Mouse (Mus musculus) thymus, postnatal 4 days (tissue): Measurements from ENCODE around the gene Cela3b.
"Not testable (repeated sequence)": the region's sequence is repeated elsewhere in the genome, so short reads cannot be mapped to it uniquely, and the experiment has no call there.

ENCODE experiments used
- DNase-seq: peaks from one replicate; pipeline ENCODE4 v3.0.0; 2021

The Cela3b gene

DNA sequence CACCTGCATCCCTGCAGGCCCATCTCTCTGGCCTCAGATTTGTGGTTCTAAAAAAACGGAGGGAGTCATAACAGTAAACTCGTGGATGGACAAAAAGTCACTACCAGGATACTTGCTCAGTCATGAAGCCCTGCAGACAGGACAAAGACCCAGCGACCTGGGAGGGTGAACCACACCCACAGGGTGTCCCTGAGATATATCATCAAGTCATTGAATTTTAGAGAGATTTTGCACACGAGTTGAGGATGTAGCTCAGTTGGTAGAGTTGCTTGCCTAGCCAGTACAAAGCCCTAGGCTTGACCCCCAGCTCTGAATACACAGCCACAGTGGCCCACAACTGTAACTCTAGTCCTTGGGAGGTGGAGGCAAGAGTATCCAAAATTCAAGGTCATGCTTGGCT is 30.9 kb upstream of the Cela3b start:
- no peak for DNase-seq

DNA sequence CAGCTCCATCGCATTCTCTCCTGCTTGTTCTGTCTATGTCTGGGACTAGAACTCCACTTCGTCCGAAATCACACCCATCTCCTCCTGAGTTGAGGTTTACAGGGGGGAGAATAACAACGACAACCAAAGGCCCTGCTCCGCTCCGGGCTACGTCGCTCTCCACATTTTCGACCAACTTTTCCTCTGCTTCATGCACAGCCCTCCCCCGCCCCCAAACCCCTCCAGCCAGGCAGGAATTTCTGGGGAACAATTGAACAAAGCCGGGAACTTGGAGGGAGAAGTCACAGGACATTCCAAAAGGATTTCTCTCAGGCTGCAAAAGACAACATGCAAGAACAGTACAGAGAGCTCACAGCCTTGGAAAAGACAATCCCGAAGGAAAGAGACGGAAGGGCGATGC is 30.3 kb upstream of the Cela3b start:
- DNase-seq: no peak

DNA sequence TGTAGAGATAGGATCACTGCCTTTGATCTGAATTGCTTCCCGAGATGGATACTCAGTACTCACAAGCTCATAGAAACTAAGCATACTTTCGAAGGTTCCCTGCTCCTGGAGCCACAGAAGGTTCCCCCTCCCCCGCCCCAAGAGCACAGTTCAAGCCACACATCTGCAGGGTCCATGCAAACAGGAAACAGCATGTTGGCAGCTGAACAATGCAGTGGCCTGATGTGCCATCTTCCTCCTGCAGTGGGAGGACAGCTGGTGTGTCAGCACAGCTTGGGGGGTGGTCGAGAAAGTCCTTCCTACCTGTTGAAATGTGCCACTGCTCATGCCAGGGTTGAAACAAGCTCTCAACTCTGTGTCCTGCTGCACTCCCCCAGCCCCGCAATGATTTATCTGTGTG is 28.5 kb upstream of the Cela3b start:
- DNase-seq: peak; percentile 39

DNA sequence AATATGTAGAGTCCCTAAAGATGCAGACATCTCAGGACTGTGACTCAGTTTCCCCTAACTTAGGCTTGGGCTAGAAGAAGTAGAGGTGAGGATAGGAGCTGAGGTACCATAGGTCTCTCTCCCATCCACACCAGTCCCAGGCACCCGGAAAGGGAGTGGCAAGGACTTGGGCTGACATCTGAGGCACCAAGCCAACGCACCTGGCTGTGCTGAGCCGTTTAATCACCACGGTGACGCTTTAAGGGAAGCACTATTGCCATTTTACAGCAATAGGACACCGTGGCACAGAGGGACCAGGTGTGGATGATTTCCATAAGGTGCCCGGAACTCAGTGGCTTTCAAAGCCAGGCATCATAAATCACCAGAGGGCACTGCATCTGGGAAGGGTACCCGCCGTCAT is 28.0 kb upstream of the Cela3b start:
- DNase-seq: no peak

DNA sequence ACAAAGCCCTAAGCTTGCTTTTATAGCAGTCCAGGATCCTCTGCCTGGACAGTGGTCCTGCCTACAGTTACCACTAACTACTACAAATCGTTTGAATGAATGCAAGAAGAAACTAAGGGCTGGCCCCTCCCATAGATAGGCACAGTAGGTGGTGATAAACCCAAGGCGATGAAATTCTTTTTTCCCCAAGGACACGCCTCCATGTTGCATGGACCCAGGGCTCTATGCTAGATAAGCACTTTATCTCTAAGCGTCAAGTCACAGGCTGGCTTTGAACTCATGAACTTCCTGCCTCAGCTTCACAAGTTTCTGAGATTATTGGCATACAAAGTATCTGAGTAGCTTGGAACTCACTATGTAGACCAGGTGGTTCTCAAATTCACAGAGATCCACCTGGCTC is 27.0 kb upstream of the Cela3b start:
- DNase-seq: no peak

DNA sequence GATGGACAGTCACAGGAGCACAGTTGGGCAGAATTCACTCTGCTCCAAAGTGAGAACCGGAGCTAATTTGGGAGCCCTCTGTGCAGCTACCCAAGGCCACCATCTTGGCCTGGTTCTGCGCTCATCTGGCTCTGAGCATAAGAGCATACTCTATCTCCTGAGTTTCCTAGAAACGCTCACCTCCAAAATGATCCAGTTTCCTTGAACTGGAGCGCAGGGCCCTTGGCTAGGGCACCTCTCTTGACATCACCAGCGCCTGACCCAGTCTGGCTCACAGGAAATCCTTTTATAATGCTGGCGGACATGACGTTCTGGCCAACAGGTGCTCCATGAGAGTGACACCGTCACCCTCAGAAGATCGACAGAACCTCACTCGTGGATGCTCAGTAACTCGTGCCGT is 26.2 kb upstream of the Cela3b start:
- no peak for DNase-seq

DNA sequence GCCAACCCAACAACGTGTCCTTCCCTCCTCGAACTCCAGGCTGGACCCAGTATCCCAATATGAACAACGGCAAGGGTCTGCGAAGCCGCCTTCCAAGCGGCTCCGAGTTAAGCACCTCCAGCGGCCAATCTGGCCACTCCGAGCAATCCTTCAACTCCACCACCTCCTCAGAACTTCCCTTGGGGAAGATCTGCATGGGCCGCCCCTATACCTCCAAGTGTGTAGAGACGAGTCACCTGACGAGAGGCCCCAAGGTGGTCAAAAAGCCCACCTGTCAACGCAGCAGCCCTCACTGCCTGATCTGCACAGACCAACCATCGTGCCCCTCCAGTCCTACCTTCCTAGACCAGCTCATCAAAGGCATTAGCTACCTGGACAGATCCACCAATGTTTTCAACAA is 24.2 kb upstream of the Cela3b start:
- no peak for DNase-seq

DNA sequence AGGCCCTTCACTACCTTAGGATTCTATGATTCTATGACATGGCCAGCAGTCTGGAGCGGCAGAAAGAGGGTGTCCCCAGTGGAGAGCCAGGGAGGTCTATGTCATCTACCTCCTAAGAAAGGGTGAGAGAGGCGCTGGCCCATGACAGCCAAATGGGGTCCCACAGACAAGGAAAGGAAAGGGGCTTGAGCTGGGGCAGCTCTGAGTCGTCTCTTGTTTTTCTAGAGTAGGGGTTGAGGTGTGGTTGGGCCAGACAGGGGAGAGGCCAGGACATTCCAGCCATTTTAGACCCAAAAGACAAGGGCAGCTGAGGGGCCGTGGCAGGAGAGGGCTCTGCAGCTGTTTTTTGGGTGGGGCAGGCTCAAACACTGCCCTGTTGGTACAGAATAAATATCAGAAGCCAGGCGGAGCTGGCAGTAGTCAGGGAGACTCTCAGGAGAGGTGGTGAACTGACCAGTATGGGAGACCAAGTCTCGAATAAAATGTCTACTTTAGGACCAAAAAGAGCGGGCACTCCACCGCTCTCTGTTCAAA is 23.0 kb upstream of the Cela3b start, which contains the start of gene 1700013G24Rik:
Gene 1700013G24Rik (plus strand): TSS at position 51 of the 534 bp plus-strand sequence.
- DNase-seq: no peak

DNA sequence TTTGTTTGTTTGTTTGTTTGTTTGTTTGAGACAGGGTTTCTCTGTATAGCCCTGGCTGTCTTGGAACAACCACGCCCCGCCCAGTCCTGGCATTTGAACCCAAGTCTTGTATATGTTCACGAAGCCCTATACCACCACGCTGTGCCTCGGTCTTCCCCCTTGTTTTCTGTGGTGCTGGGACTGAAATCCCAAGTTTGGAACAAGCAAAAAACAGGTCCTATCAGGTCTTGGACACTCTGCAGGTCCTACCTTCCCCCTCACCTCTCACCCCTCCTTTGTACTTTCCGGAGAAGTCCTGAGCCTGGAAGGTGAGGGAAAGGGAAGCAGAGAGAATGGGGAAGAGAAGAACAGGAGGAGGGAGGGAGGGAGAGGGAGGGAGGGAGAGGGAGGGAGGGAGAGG is 21.9 kb upstream of the Cela3b start:
- DNase-seq: no peak

DNA sequence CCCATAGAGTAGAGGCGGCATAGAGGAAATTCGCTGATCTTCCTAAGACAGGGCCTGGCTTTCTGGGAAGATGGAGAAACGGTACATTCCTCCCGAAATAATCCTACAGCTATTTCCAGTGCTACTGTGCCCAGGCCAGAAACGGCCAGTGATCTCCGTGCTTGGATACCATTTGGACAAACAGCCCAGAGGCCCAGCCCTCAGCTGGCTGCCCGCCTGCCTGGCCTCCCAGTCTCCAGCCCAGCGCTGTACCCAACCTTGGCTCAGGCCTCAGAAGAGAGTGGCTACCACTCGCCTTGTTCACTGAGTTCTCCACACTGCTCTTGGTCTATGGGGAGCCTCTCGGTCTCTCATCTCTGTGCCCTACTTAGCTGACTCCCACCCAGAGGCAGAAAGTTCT is 19.4 kb upstream of the Cela3b start:
- no peak for DNase-seq

DNA sequence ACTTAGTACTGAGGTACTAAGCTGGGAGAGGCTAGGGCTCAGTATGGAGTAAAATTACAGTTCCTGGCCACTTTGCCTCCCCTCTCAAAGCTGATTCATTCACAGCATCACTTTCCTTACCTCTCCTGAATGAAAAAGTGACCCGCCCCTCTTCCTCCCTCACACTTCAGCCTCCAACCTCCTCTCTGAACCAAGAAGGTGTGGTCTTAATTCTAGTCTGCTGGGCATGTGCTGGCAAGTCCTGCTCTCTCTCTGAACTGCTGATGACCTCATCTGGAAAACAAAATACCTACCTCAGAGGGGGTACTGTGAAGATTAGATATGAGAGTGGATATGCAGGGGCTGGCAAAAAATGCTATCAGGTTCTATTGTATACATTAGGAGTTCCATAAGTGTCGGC is 18.8 kb upstream of the Cela3b start:
- no peak for DNase-seq

DNA sequence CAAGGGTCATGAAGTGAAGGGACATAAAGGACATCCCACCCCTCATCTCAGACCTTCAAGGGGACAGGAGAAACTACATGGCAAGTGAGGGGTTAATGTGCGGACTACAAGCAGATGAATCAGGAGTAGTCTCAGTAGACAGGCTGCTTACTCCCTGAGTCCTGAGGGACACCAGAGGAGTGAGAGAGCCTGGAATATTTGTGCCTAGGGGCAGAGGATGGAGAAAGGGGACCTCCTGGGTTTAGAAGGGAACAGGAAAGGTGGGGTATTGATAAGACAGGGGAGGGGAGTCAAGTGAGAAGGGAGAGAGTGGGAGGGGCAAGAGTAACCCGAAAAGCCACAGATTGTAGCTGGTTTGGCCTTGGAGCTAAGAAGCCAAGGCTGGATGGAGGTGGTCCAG is 18.3 kb upstream of the Cela3b start:
- DNase-seq: no peak

DNA sequence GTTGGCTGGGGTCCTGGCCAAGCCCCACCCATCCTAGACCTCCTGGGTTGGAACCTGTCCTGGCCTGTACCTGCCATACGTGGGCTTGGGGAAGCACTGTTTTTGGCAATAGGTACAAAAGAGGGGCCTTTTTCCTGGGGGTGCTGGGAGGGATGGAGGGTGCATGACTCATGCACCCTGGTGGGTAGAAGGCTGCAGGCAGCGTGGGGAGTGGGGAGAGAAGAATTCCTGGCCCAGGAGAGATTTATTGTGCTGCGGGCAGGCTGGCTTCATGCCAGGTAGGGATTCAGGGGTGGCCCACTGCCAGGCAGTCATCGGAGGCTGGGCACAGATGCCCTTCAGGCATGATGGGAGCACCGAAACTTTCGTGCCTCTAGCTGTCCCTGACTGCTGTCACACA is 17.9 kb upstream of the Cela3b start:
- DNase-seq: no peak

DNA sequence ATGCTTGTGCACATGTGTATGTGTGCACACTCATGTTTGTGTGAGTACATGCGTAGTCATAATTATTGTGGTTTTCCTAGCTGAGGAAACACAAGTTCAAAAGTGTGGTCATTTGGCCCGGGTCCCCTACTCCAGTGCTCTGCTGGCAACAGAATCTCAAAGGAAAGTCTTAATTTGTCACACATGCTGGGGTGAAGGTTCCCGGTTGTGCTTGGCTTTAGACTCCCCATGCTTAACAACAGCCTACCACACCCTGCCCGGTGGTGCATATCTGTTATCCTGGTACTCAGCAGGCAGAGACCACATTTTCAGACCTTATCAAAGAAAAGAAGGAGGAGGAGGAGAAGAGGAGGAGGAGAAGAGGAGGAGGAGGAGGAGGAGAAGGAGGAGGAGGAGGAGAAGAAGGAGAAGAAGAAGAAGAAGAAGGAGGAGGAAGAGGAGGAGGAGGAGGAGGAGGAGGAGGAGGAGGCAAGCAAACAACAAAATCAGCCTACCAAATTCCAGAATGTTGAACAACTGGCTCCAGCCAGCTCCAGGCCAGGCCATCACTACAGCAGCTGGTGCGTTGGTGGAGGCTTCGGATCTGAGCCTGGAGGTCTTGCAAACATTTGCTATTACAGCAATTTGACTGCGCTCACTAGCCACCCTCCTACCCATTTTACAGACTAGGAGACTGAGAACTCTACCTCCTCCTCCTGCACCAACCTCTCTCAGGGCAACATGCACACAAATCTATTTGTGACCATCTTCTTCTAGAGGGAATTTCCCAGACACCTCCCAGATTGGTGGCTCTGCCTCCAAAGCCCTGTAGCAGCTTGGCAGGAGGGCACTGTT is 17.2 kb upstream of the Cela3b start:
- DNase-seq: no peak

DNA sequence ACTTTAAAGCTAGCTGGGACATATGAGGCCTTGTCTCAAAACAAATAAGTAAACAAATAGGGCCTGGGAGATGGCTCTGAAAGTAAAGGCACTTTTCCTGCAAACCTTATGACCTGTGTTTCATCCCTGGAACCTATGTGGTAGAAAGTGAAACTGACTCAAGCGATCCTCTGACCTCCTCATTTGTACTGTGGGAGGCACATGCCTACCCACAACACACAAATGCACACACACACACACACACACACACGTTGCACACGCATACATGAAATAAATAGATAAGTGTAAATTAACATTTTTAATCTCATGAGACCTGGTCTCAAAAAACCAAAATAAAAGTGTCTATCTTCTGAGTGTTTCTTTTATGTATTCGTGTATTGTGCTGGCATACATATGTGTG is 15.5 kb upstream of the Cela3b start:
- no peak for DNase-seq

DNA sequence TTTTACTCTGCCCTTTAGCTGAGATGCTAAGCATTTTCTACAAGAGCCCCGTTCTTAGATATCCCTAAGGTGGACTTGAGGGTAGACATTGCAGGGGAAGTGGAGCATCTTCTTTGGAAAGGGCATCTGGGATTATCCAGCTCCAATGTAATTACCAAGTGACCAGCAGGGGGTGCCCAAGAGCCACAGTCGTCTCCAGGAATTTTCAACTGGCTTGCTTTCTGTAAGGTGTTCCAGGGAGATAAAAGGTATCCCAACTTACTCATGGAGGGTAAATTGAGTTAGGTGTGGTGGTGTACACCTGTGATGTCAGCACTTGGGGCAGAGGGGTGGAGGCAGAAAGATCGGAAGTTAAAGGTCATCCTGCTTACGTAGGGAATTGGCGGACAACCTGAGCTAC is 13.3 kb upstream of the Cela3b start:
- DNase-seq: peak; percentile 78

DNA sequence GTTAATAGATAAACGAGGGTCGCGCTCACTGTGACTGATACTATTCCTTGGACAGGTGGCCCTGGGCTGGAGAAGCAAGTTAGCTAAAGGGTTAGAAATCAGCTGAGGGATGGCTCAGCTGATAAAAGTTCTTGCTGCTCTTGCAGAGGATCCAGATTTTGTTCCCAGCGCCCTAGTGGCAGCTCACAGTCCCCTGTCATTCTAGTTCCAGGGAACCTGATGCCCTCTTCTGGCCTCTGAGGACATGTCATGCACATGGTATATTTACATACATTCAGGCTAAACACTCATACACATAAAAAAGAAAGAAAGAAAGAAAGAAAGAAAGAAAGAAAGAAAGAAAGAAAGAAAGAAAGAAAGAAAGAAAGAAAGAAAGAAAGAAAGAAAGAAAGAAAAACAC is 11.0 kb upstream of the Cela3b start:
- no peak for DNase-seq

DNA sequence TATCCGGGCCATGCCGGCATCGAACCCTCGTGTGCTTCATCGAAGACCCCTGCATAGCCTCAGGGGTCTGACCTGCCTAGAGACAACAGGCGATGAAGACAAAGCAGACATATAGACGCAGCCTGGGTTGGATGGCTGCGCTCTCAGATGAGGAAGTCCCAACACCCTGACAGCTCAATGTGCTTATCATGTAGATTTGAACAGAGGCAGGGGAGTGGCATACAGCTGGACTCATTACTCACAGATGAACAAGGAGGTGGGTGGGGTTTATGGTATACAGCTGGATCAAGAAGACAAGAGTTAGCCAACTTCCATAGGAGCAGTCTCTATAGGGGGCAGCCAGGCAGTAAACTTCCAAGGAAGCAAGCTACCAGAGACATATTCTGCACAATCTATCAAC is 8.5 kb upstream of the Cela3b start:
- no peak for DNase-seq

DNA sequence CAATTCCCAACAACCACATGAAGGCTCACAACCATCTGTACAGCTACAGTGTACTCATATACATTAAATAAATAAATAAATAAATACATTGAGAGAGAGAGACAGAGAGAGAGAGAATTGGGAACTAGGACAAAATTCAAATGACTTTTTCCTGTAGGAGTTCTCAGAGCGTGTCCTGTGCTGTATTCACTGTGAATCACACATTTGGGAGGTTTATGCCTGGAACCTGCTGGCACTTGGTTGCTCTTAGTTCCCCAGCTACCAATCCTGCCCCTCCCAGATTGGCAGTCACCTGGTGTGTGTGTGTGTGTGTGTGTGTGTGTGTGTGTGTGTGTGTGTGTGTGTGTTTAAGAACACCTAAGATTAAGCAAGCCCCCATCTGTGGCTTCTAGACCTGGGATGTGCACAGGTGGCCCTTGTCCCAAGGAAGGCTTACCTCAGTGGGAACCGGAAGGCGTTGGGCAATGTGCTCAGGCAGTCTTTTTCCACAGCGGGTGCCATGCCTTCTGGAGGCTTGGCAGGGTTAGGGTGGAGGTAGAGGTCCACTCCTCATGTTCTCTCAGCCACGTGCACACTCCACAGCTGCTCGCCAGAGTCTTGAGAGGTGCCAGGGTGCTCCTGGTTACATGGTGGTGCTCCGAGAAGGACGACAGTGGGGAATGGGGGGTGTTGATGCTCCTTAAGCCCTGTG is 6.8 kb upstream of the Cela3b start:
- DNase-seq: no peak

DNA sequence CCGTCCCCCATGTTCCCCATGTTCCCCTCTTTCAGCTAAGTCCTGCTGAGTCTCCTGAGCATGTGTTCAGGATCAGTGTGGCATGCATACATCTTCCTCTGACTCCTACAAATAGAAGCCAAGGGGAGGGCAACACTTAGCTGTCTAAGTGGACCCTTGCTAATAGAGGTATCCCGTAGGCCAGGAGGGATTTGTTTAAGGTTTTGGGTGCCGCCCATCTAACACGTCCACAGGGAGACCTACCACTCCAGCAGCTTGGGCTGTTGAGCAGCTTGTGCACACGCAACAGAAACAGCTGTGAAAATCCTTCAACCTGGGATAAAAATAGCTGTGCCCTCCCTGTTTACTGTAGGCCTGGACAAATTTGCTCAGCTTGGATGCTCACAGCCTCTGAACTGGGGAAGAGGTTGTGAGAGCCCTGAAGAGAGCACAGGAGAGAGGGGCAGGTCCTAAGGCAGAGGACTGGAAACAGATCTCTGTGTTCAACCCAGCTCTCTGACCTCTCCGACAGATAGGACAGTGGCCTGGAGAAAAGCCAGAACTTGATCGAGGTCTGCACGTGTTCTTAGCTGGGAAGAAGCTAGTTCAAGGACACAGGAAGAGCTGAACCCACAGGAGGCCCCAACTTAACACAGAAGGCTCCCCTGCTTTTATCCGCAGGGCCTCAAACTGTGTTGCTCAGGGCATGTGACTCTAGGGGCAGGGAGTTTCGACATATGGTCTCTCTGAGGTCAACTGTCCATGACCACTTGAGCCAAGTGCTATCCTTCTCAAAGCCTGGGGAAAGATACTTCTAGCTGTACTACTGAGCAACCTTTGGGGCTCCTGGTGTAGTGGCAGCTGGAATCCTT is 2.6 kb upstream of the Cela3b start:
- not testable (repeated sequence) for DNase-seq

DNA sequence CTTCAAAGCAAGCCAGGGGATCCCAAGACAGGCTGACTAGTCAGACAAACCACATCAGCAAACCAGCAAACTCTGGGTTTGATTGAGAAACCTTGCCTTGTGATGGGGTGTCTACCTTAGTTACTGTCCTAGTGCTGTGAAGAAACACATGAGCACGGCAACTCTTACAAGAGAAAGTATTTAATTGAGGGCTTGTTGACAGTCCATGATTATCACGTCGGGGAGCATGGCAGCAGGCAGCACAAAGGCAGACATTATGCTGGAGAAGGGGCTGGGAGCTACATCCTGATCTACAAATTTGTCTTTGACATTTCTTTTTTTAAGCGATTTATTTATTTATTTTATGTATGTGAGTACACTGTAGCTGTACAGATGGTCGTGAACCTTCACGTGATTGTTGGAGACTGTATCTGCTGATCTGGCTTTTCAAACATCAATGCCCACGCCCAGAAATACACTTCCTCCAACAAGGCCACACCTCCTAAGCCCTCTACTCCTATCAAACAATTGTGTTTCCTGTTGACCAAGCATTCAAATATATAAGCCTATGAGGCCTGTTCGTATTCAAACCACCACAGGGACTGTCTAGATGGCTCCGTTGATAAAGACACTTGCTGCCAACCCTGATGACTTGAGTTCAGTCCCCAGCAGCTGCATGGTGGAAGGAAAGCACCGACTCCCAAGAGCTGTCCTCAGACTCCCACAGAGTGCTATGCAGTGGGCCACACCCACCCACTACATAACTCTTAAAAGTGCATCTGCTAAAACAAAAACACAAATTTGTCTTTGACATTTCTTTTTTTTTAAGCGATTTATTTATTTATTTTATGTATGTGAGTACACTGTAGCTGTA is 12.4 kb downstream of the Cela3b start:
- no peak for DNase-seq

DNA sequence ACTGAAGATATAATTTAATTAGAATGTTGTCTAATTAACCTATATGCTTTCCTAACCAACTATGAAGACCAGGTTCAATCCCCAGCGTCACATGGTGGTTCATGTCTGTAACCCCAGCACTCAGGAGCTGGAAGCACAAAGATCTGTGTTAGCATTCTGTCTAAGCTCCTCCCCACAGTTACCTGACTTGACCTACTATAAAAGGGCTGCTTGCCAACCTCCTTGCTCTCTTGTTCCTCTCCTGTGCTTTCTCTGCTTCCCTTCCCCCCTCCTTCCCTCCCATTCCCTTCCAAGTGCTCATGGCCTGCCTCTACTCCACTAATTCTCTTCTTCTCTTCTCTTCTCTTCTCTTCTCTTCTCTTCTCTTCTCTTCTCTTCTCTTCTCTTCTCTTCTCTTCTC is 15.4 kb downstream of the Cela3b start:
- DNase-seq: no peak
